Mouse (Mus musculus): ENCODE data around the gene Foxp4. TPM values are rescaled to one million over a fixed set of nuclear protein-coding genes. Genes with fewer than 3 reads are reported as not detected.
A peak's percentile ranks its signal among the peaks of the same experiment; 100 is the strongest.

Gene Foxp4
- polyA plus RNA-seq, 2 experiments = 38.6 to 104 TPM

DNA sequence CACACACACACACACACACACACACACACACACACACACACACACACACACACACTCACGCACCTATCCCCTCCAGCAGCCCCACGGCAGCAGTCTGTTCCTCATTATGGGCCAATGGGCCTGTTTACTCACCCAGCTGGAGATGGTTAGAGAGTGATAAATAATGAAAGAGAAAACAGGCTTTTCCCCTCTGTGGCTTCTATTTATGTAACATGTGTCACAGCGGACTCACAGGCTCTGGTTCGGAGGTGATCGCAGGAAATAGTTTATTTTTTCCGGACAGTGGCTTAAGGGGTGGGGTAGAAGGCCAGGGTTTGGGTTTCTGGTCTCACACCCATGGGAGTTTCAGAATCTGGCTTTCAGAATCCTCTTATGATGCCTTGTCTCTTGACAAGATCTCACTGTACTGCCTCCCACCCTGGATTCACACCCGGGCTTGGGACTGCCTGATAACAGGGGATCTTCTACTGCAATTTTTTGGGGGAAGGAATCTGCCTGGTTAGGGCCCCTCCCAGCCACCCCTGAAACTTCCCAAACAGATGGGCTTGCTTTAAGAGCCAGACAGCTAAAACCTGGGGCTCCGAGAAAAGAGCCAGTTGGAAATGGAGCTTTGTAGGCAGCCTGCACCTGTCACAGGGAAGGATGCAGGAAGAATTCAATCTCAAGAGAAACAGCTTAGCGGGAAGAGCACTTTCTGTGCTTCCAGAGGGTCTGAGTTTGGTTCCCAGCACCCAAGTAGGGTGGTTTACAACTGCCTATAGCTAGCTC, 18.8 kb upstream of the Foxp4 start:
- ATAC-seq (ENCODE audit: low FRiP score, low read depth) (peak; percentile 76; the same call in 1 of the 2 replicates), DNase-seq (ENCODE audit: low spot score) (peak; percentile 72)
- no peak overlapping the region for H3K4me2 ChIP-seq (replicated peaks; ENCODE audit: low read depth, low read length, severe bottlenecking)
- no peak overlapping the region for H3K9ac ChIP-seq (ENCODE audit: low read depth, low read length, severe bottlenecking)
- H3K9me3 ChIP-seq (ENCODE audit: control insufficient read depth, low read length) = no peaks in the 10 kb centered on the region
- WGBS = 14% methylated on average over 9 of the region's 9 CpGs
- TF ChIP-seq POLR2A (IDR thresholded peaks at IDR 0.05; ENCODE audit: borderline replicate concordance, extremely low read depth, insufficient read depth, insufficient read length) = no peak
- H3K27me3 ChIP-seq (ENCODE audit: control insufficient read depth, insufficient read depth, low read length) = no peaks in the 10 kb centered on the region
- H3K4me3 ChIP-seq (replicated peaks; ENCODE audit: low read length) = no peak overlapping the region
- no peak overlapping the region for H3K27ac ChIP-seq (replicated peaks; ENCODE audit: low read depth, low read length)
- no peaks in the 10 kb centered on the region for H3K36me3 ChIP-seq (ENCODE audit: control insufficient read depth, insufficient read depth, low read length)
- peaks cover 16% of the 10 kb centered on the region for H3K4me1 ChIP-seq (ENCODE audit: control insufficient read depth, insufficient read depth, low read length)

DNA sequence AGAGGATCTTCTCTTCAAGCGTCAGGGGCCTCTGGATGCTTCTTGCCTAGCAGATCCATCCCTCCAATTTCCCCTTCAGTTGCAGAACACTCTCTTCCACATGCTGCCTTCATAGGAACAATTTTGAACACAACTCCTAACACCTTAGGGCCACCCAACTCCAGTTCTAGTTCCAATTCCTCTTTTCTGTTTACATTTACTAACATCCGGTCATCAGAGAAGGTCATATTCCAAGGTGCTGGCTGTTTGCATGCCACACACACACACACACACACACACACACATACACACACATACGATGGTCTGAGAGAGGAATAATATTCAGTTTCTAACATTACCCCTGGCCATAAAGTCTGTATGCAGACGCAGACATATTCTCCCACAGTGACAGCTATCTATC, 17.6 kb upstream of the Foxp4 start:
- Histone ChIP-seq H3K27ac (replicated peaks; ENCODE audit: low read depth, low read length) (no peak overlapping the region), H3K4me1 (ENCODE audit: control insufficient read depth, insufficient read depth, low read length) (peaks cover 15% of the 10 kb centered on the region)

DNA sequence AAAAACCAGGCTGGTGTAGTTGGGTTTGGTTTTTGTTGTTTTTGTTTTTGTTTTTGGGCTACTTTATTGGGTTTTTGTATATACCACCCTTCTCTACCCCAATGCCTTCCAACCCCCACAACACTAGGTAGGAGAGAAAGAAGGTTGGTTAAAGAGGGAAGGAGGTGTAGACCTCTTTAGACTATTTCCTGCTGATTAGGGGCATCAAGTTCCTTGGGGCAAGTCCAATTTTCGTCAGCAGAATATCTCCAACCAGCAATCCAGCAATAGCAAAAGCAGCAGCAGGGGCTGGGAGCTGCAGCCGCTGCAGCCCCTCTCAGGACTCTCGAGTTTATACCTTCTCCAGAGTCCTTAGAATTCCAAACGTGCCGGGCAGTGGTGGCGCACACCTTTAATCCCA, 14.4 kb upstream of the Foxp4 start:
- no peaks in the 10 kb centered on the region for H3K9me3 ChIP-seq (ENCODE audit: control insufficient read depth, low read length)
- H3K36me3 ChIP-seq (ENCODE audit: control insufficient read depth, insufficient read depth, low read length) = no peaks in the 10 kb centered on the region
- ATAC-seq (ENCODE audit: low FRiP score, low read depth) (no peak), DNase-seq (ENCODE audit: low spot score) (no peak)
- 57% methylated on average over 6 of the region's 6 CpGs for WGBS
- H3K27me3 ChIP-seq (ENCODE audit: control insufficient read depth, insufficient read depth, low read length) = no peaks in the 10 kb centered on the region
- H3K4me2 ChIP-seq (replicated peaks; ENCODE audit: low read depth, low read length, severe bottlenecking) = no peak overlapping the region
- TF ChIP-seq POLR2A (IDR thresholded peaks at IDR 0.05; ENCODE audit: borderline replicate concordance, extremely low read depth, insufficient read depth, insufficient read length) = no peak
- H3K9ac ChIP-seq (ENCODE audit: low read depth, low read length, severe bottlenecking) = no peak overlapping the region
- H3K4me1 ChIP-seq (ENCODE audit: control insufficient read depth, insufficient read depth, low read length) = peaks cover 11% of the 10 kb centered on the region
- no peak overlapping the region for H3K4me3 ChIP-seq (replicated peaks; ENCODE audit: low read length)
- no peak overlapping the region for H3K27ac ChIP-seq (replicated peaks; ENCODE audit: low read depth, low read length)

More for the DNA sequence above, 17.6 kb upstream of the Foxp4 start:
- Histone ChIP-seq H3K36me3 (ENCODE audit: control insufficient read depth, insufficient read depth, low read length) (no peaks in the 10 kb centered on the region), H3K4me3 (replicated peaks; ENCODE audit: low read length) (no peak overlapping the region), H3K9ac (ENCODE audit: low read depth, low read length, severe bottlenecking) (no peak overlapping the region), H3K27me3 (ENCODE audit: control insufficient read depth, insufficient read depth, low read length) (no peaks in the 10 kb centered on the region), H3K4me2 (replicated peaks; ENCODE audit: low read depth, low read length, severe bottlenecking) (no peak overlapping the region), H3K9me3 (ENCODE audit: control insufficient read depth, low read length) (no peaks in the 10 kb centered on the region)
- 67% methylated on average over 4 of the region's 4 CpGs for WGBS
- no peak for ATAC-seq (ENCODE audit: low FRiP score, low read depth)
- DNase-seq (ENCODE audit: low spot score) = no peak
- no peak for TF ChIP-seq POLR2A (IDR thresholded peaks at IDR 0.05; ENCODE audit: borderline replicate concordance, extremely low read depth, insufficient read depth, insufficient read length)

DNA sequence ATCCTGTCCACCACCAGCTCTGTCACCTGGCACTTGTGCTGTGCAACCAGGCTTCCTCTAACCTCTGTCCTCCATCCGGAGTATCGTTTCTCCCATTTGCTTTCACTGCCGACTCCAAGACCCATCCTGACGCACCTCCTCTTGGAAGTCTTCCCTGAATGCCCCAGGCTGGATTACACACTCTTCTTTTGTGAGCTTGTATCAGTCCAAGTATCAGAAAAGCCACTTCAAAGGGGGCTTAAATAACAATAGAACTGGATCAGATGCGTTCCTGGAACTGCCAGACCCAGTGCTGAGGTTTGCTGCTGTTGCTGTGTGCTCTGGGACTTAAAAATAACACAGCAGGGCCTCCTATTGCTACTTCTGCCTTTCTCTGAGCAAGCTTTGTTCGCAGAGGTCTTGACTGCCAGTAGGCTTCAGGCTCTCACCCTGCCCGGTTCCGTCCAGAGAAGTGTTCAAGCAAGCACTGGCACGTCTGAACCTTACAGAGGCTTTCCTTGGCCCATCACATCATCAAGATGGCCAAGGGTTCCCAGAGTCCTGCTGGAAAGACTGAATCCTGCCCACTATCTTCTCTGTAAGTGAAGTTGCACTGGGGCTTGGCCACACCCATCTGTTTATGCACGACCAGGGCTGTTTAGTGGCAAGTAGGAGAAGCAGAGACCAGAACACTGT, 13.6 kb upstream of the Foxp4 start:
- TF ChIP-seq POLR2A (IDR thresholded peaks at IDR 0.05; ENCODE audit: borderline replicate concordance, extremely low read depth, insufficient read depth, insufficient read length) = no peak
- no peak overlapping the region for H3K9ac ChIP-seq (ENCODE audit: low read depth, low read length, severe bottlenecking)
- peaks cover 5% of the 10 kb centered on the region for H3K4me1 ChIP-seq (ENCODE audit: control insufficient read depth, insufficient read depth, low read length)
- no peak overlapping the region for H3K4me2 ChIP-seq (replicated peaks; ENCODE audit: low read depth, low read length, severe bottlenecking)
- no peaks in the 10 kb centered on the region for H3K36me3 ChIP-seq (ENCODE audit: control insufficient read depth, insufficient read depth, low read length)
- 56% methylated on average over 10 of the region's 10 CpGs for WGBS
- no peaks in the 10 kb centered on the region for H3K27me3 ChIP-seq (ENCODE audit: control insufficient read depth, insufficient read depth, low read length)
- no peak overlapping the region for H3K4me3 ChIP-seq (replicated peaks; ENCODE audit: low read length)
- no peaks in the 10 kb centered on the region for H3K9me3 ChIP-seq (ENCODE audit: control insufficient read depth, low read length)
- ATAC-seq (ENCODE audit: low FRiP score, low read depth) (no peak), DNase-seq (ENCODE audit: low spot score) (no peak)
- H3K27ac ChIP-seq (replicated peaks; ENCODE audit: low read depth, low read length) = no peak overlapping the region

DNA sequence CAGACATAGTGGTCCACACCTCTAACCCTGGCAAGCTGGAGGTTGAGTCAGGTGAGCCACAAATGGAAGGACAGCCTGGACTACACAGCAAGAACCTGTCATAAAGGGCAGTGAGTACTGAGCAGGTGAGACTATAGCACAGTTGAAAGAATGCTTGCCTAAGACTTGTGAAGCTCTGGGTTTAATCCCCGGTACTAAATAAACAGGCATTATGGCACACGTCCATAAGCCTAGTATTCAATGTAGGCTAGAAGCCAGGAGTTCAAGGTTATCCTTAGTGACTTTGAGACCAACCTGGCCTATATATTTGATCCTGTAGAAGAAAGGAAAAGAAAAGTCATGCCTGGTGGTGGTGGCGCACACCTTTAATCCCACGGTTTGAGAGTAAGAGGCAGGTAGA, 12.1 kb upstream of the Foxp4 start:
- no peak overlapping the region for H3K4me3 ChIP-seq (replicated peaks; ENCODE audit: low read length)
- no peak overlapping the region for H3K27ac ChIP-seq (replicated peaks; ENCODE audit: low read depth, low read length)
- no peak overlapping the region for H3K9ac ChIP-seq (ENCODE audit: low read depth, low read length, severe bottlenecking)
- H3K9me3 ChIP-seq (ENCODE audit: control insufficient read depth, low read length) = no peaks in the 10 kb centered on the region
- 0 out of 2 replicates have a peak, but pooled peaks cover 3% of the 10 kb centered on the region for H3K4me1 ChIP-seq (ENCODE audit: control insufficient read depth, insufficient read depth, low read length)
- DNase-seq (ENCODE audit: low spot score) = no peak
- 89% methylated on average over 4 of the region's 4 CpGs for WGBS
- H3K27me3 ChIP-seq (ENCODE audit: control insufficient read depth, insufficient read depth, low read length) = no peaks in the 10 kb centered on the region
- no peak for TF ChIP-seq POLR2A (IDR thresholded peaks at IDR 0.05; ENCODE audit: borderline replicate concordance, extremely low read depth, insufficient read depth, insufficient read length)
- no peak for ATAC-seq (ENCODE audit: low FRiP score, low read depth)
- H3K4me2 ChIP-seq (replicated peaks; ENCODE audit: low read depth, low read length, severe bottlenecking) = no peak overlapping the region
- no peaks in the 10 kb centered on the region for H3K36me3 ChIP-seq (ENCODE audit: control insufficient read depth, insufficient read depth, low read length)
